Mouse (Mus musculus) neural tube, embryonic 14.5 days (tissue): ENCODE measurements at regions not wholly inside any gene's neighbourhood (a gene's known extent, or its start where the extent isn't known, plus 50 kb on each side); places are given as distances from the start of the nearest gene placed in this dataset.

ENCODE experiments used
- ATAC-seq: fragments of 200-750 bp; cut with Nextera tagmentation; 2 replicates; pipeline ENCODE4 v1.8.0; 2017; ENCODE audit warnings: low read depth, mild to moderate bottlenecking, moderate TSS enrichment, moderate library complexity
- H3K27ac ChIP-seq: fragments of 300-500 bp; sonication (generic); 2 replicates; pipeline ENCODE4 v1.5.1; 2014; ENCODE audit warnings: low read depth, mild to moderate bottlenecking, control low read depth, low read length, moderate library complexity, mixed read lengths
- H3K27me3 ChIP-seq: fragments of 300-500 bp; sonication (generic); 2 replicates; pipeline ENCODE4 v1.6.1; 2014; ENCODE audit warnings: low read length; ENCODE audit not compliant: control insufficient read depth, insufficient read depth
- H3K36me3 ChIP-seq: fragments of 300-500 bp; sonication (generic); 2 replicates; pipeline ENCODE4 v1.6.1; 2014; ENCODE audit warnings: low read length, mixed read lengths; ENCODE audit not compliant: control insufficient read depth, insufficient read depth
- H3K4me1 ChIP-seq: fragments of 300-500 bp; sonication (generic); 2 replicates; pipeline ENCODE4 v1.6.1; 2014; ENCODE audit warnings: low read length; ENCODE audit not compliant: control insufficient read depth, insufficient read depth
- H3K4me2 ChIP-seq: fragments of 300-500 bp; sonication (generic); 2 replicates; pipeline ENCODE4 v1.6.1; 2014; ENCODE audit warnings: mild to moderate bottlenecking, low read depth, low read length, control low read depth
- H3K4me3 ChIP-seq: fragments of 300-500 bp; sonication (generic); 2 replicates; pipeline ENCODE4 v1.5.1; 2014; ENCODE audit warnings: low read depth, low read length, control low read depth, mixed read lengths
- H3K9ac ChIP-seq: fragments of 300-500 bp; sonication (generic); replicated peaks from 2 replicates; pipeline ENCODE4 v1.6.1; 2014; ENCODE audit warnings: low read depth, mild to moderate bottlenecking, control low read depth, low read length, mixed read lengths
- H3K9me3 ChIP-seq: fragments of 300-500 bp; sonication (generic); 2 replicates; pipeline ENCODE4 v1.6.1; 2016; ENCODE audit warnings: low read length; ENCODE audit not compliant: control insufficient read depth
- WGBS: fragments of 180-500 bp; shearing (Covaris S2); extraction: QIAGEN DNeasy Blood & Tissue Kit; methylation state at CpG from one replicate; pipeline ENCODE4 v1.1.7; 2014; 5-methylcytosine and 5-hydroxymethylcytosine counted together

DNA sequence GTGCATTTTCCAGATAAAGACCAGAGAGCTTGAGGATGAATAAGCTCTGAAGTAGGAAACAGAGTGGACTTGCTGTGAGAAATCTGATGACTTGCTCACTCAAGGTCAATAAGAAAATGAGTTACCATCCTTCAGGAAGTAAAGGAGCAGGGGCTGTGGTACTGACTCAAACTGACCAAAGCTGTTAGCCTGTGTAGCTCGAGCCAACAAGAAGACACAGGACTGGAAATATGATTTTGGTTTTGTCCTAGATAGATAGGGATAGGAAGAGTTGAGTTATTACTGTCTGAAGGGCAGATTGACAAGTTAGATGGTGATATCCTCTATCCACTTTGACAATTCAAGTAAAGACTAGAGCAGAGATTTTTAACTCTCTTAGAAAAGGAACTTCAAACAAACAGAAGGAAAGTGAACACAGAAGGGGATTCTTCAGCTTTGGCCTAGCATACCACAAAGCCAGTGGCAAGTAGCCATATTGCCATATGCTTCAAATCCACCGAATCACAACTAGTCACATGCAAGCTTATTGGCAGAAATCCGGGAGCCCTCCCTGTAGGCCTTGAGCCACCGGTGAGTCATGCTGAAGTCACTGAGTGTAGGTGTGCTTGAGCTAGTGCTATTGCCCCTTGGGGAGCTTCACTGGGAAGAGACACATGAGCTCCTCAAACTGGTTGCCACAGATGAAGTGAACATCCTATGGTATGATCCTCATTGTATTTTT is 117.1 kb upstream of the Etaa1 start:
- peaks cover 3% of the 10 kb centered on the region; the same call in 1 of the 2 replicates for H3K4me1 ChIP-seq
- no peaks in the 10 kb centered on the region for H3K27me3 ChIP-seq
- no peak overlapping the region for H3K4me3 ChIP-seq
- H3K4me2 ChIP-seq = no peak overlapping the region
- no peak overlapping the region for H3K27ac ChIP-seq
- 71% methylated on average over 4 of the region's 4 CpGs for WGBS
- no peak overlapping the region for H3K9ac ChIP-seq
- ATAC-seq = no peak
- no peaks in the 10 kb centered on the region for H3K36me3 ChIP-seq
- no peaks in the 10 kb centered on the region for H3K9me3 ChIP-seq

DNA sequence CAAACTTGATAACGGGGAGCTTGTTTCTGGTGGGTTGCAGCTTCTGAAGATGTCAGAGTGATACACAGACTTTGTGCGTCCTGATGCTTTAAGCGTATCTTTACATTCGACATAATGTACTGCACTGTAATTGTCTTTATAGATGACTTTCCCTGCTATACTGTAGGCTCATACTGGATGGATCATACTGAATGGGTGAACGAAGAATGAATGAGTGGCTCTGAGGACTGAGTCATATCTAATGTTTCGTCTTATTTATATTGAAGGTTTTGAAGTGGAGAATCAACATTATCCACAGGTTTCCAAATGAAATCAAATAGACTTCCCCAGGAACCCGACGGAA is 116.3 kb upstream of the Etaa1 start:
- H3K27me3 ChIP-seq = no peaks in the 10 kb centered on the region
- H3K36me3 ChIP-seq = no peaks in the 10 kb centered on the region
- H3K4me1 ChIP-seq = peaks cover 3% of the 10 kb centered on the region; the same call in 1 of the 2 replicates
- no peaks in the 10 kb centered on the region for H3K9me3 ChIP-seq
- WGBS = 74% methylated on average over 8 of the region's 8 CpGs
- H3K27ac ChIP-seq = peak overlapping the region; percentile 40; the same call in 1 of the 2 replicates
- no peak overlapping the region for H3K4me3 ChIP-seq
- H3K9ac ChIP-seq = no peak overlapping the region
- ATAC-seq = peak; percentile 39; the same call in 1 of the 2 replicates
- peak overlapping the region; percentile 8; the same call in 1 of the 2 replicates for H3K4me2 ChIP-seq

DNA sequence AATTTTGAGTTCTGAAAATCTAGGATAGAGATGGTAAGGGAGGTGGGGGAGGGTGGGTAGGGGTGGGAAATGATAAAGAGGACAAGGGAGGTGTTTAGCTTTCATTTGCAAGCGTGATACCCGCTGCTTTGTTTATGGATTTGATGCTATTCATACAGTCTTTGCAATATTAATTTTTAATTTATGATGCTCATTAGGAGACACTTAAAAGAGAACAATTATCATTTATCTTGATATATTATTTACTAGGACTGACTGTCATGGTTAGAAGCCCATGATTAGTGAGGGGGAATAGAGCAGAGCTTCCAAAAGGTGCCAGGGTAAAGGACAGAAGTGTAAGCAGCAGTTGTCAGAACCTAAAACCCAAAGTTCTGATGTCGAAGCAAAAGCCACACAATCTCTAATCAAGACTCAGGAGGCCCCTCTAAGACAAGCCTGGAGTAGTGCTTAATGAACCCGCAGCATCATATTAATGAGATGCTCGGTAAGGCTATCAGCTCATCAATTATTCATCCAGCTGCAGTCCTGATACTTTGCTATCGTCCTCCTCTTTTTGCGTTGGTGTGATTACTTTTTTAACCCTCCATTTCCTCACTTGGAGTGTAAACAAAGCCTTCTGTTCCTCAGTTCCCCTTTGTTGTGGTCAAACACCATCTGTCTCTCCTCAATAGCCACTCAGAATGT is 115.8 kb upstream of the Etaa1 start:
- H3K27ac ChIP-seq = peak overlapping the region; percentile 40; the same call in 1 of the 2 replicates

DNA sequence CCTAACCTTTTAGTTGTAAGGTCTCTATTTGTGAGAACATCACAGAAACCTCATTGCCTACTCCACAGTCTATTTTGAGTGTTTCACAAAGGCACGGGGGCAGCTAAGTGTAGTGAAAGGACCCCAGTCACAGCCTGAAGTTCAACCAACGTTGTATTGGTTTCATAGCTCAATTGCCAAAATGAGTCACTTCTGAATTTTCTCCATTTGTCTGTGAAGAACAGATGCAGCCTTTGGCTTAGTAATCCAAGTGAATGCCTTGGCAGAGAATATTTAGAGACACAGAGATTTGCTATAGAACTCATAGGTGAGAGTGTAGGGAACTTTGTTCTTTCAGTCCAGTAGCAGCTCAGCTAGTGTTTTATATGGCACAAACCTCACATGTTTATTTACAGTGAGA is 114.4 kb upstream of the Etaa1 start:
- Histone ChIP-seq H3K9me3 (no peaks in the 10 kb centered on the region), H3K27me3 (no peaks in the 10 kb centered on the region), H3K4me3 (no peak overlapping the region), H3K9ac (no peak overlapping the region), H3K27ac (no peak overlapping the region), H3K4me1 (peaks cover 3% of the 10 kb centered on the region; the same call in 1 of the 2 replicates), H3K36me3 (no peaks in the 10 kb centered on the region), H3K4me2 (no peak overlapping the region)
- no peak for ATAC-seq
- 59% methylated on average over 2 of the region's 2 CpGs for WGBS

More for the DNA sequence above, 115.8 kb upstream of the Etaa1 start:
- Histone ChIP-seq H3K36me3 (no peaks in the 10 kb centered on the region), H3K9ac (no peak overlapping the region), H3K9me3 (no peaks in the 10 kb centered on the region), H3K4me3 (no peak overlapping the region), H3K27me3 (no peaks in the 10 kb centered on the region), H3K4me1 (peaks cover 3% of the 10 kb centered on the region; the same call in 1 of the 2 replicates), H3K4me2 (peak overlapping the region; percentile 8; the same call in 1 of the 2 replicates)
- WGBS = 30% methylated on average over 7 of the region's 7 CpGs
- peak; percentile 91 for ATAC-seq

DNA sequence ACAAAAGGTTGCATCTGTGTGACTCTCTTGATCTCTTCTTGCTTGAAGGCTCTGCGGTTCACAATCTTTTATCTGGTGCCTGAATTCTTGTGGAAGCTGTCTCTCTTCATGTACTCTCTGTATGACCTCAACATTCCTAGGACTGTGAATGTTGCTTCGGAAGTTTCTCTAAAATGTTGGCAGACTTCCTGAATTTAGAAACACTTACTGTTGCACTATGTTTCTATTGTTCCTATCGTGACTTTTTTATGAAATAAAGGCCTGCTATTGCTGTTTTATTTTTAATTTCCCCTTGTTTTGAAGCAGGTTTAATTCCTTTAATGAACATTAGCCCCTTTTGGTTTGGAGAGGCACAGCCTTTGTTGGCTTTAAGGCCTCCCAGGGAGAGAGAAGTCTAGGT is 114.0 kb upstream of the Etaa1 start:
- no peak overlapping the region for H3K27ac ChIP-seq

DNA sequence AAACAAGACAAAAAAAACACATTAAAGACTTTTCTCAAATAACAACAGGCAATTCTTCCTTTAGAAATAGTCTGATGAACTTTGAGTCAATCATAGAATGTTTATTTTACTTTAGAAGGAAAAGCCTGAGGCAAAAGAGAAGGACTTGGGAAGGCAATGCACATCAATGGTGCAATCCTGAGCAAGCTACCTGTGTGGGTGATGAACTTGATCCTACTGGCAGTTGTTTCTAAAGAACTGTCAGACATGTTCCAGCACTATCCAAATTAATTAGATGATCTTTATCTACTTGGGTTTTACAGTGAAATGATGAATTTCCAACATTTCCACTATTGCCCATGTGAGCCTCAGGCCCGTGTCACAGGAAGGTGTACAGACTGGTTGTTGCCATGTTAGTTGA is 87.9 kb upstream of the Etaa1 start:
- Histone ChIP-seq H3K4me2 (no peak overlapping the region), H3K4me1 (no peaks in the 10 kb centered on the region), H3K9ac (no peak overlapping the region), H3K4me3 (no peak overlapping the region), H3K27me3 (no peaks in the 10 kb centered on the region), H3K27ac (no peak overlapping the region), H3K9me3 (no peaks in the 10 kb centered on the region), H3K36me3 (no peaks in the 10 kb centered on the region)
- 97% methylated on average over 1 of the region's 1 CpGs for WGBS
- ATAC-seq = no peak

More for the DNA sequence above, 114.0 kb upstream of the Etaa1 start:
- WGBS = 72% methylated on average over 3 of the region's 3 CpGs
- Histone ChIP-seq H3K27me3 (no peaks in the 10 kb centered on the region), H3K36me3 (no peaks in the 10 kb centered on the region), H3K9ac (no peak overlapping the region), H3K9me3 (no peaks in the 10 kb centered on the region), H3K4me2 (no peak overlapping the region), H3K4me1 (peaks cover 3% of the 10 kb centered on the region; the same call in 1 of the 2 replicates), H3K4me3 (no peak overlapping the region)
- ATAC-seq = no peak

DNA sequence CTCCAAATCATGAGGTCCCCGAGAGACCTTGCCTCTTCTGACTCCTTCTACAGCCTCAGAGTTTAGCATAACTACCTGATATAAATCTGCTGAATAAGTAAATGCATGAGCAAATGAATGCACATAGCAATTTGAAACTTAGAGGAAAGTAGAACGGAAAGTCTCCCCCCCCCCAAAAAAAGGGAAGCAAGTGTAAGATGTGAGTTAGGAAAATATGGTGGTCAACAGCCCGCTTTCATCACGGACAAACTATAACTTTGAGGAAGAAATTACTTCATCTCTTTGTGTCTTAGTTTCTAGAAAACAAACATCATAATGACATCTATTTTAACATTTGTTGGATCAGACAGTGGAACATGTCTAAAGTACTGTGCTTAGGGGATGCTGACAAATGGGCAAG is 77.4 kb upstream of the Etaa1 start:
- H3K9ac ChIP-seq = no peak overlapping the region
- H3K36me3 ChIP-seq = no peaks in the 10 kb centered on the region
- H3K27ac ChIP-seq = no peak overlapping the region
- no peak for ATAC-seq
- WGBS = 88% methylated on average over 4 of the region's 4 CpGs
- H3K4me1 ChIP-seq = no peaks in the 10 kb centered on the region
- H3K27me3 ChIP-seq = no peaks in the 10 kb centered on the region; the same call in 1 of the 2 replicates
- no peaks in the 10 kb centered on the region for H3K9me3 ChIP-seq
- no peak overlapping the region for H3K4me3 ChIP-seq
- H3K4me2 ChIP-seq = no peak overlapping the region

DNA sequence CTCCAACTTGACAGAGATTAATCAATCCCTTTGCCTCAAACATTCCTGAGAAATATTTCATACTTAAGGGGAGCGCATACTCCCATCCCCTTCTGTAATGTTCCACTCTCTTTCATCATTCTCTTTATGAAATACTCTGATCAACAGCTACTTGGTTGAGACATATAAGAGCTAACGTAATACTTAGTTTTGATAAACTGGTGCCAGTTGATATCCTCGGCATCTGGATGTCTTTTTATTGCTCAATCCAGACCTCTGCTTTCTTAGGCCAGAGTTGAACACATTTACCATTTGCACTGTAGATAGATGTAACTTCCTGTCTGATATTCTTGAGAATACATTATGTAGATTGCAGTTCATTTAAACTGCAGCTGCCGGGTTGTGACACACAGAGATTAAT is 68.4 kb upstream of the Etaa1 start:
- WGBS = 75% methylated on average over 4 of the region's 4 CpGs
- Histone ChIP-seq H3K36me3 (no peaks in the 10 kb centered on the region), H3K27me3 (no peaks in the 10 kb centered on the region; the same call in 1 of the 2 replicates), H3K27ac (no peak overlapping the region), H3K9ac (no peak overlapping the region), H3K4me1 (no peaks in the 10 kb centered on the region), H3K4me3 (no peak overlapping the region), H3K4me2 (no peak overlapping the region), H3K9me3 (no peaks in the 10 kb centered on the region)
- ATAC-seq = no peak

DNA sequence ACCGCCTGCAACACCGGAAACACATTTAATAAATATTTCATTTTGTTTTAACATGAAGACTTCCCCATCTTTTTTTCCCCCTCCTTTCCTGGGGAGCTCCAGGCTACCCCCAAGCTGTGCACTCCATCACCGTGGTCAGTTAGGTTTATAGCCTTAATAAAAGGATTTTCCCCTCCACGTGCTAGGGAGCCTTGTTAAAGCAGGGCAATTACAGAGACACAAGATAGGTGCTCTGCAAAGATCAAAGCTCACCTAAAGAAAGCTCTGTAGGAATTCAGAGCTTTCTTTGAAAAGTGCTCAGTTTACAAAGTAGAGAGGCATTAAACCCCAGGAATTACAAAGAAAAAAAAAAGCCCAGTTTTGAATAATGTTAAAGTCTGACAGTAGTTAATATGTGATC is 61.6 kb upstream of the Etaa1 start:
- H3K4me1 ChIP-seq = peaks cover 2% of the 10 kb centered on the region; the same call in 1 of the 2 replicates
- WGBS = 14% methylated on average over 4 of the region's 4 CpGs
- H3K9ac ChIP-seq = no peak overlapping the region
- no peak overlapping the region for H3K27ac ChIP-seq
- H3K4me3 ChIP-seq = no peak overlapping the region
- peak; percentile 60; the same call in 1 of the 2 replicates for ATAC-seq
- H3K36me3 ChIP-seq = no peaks in the 10 kb centered on the region
- no peaks in the 10 kb centered on the region for H3K27me3 ChIP-seq
- no peak overlapping the region for H3K4me2 ChIP-seq
- no peaks in the 10 kb centered on the region for H3K9me3 ChIP-seq
